Mouse (Mus musculus): ENCODE data around the gene Ctsh.

DNA sequence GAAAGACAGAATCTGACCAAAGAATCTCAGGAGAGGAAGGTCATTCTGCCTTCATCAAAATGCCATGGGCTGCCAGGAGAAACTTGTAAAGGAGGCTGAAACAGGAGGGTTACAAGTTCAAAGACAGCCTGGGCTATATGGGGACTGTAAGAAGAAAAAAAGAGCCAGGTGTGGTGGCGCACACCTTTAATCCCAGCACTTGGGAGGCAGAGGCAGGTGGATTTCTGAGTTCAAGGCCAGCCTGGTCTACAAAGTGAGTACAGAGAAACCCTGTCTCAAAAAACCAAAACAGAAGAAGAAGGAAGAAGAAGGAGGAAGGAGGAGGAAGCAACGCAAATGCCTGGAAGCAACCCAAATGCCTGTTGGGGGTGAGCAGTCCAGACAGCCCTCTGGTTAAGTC, at the start of gene Ctsh:
- TF ChIP-seq CTCF (conservative IDR thresholded peaks at IDR 0.05; ENCODE audit: low read length) (no peak), POU5F1 (IDR thresholded peaks at IDR 0.05; ENCODE audit: borderline replicate concordance, low read length) (no peak), NANOG (IDR thresholded peaks at IDR 0.05; ENCODE audit: borderline replicate concordance, low read length) (no peak)
